Mouse (Mus musculus) adrenal gland, postnatal 25 days (tissue): ENCODE measurements around the gene Des. TPM values are rescaled to one million over a fixed set of nuclear protein-coding genes. Genes with fewer than 3 reads are reported as not detected.

Experiments
- total RNA-seq: library from RNA; stranded (reverse); gene quantifications from 2 replicates; pipeline ENCODE4 v1.2.3, GENCODE M21; 2021

The Des gene
- total RNA-seq, 1 experiment from 2014 or later, result 14.1 TPM

Other genes starting within 250 kb of the Des start
- gene Nhej1, start 235.1 kb upstream of the Des start, total RNA-seq, result 6.1 and 7.2 TPM in 2 replicates
- 0.58 and 1.0 TPM in 2 replicates for gene Slc23a3, start 226.4 kb upstream of the Des start, total RNA-seq
- 41.2 and 48.9 TPM in 2 replicates for gene Cnppd1, start 217.6 kb upstream of the Des start, total RNA-seq
- gene Retreg2, start 217.6 kb upstream of the Des start, total RNA-seq, result 88.4 and 95.4 TPM in 2 replicates
- gene Zfand2b, start 191.7 kb upstream of the Des start, total RNA-seq, result 36.0 and 39.8 TPM in 2 replicates
- 29.9 and 33.1 TPM in 2 replicates for gene Abcb6, start 179.9 kb upstream of the Des start, total RNA-seq
- 23.5 and 26.4 TPM in 2 replicates for gene Ankzf1, start 168.2 kb upstream of the Des start, total RNA-seq
- 45.3 and 50.6 TPM in 2 replicates for gene Atg9a, start 168.1 kb upstream of the Des start, total RNA-seq
- 24.2 and 28.7 TPM in 2 replicates for gene Glb1l, start 149.5 kb upstream of the Des start, total RNA-seq
- gene Stk16, start 149.5 kb upstream of the Des start, total RNA-seq, result 105 and 133 TPM in 2 replicates
- gene Tuba4a, start 140.5 kb upstream of the Des start, total RNA-seq, result 16.3 and 35.1 TPM in 2 replicates
- not detected in 2 replicates for gene A630095N17Rik, start 128.2 kb upstream of the Des start, total RNA-seq
- gene Dnajb2, start 123.9 kb upstream of the Des start, total RNA-seq, result 67.3 and 85.6 TPM in 2 replicates
- gene Ptprn, start 95.8 kb upstream of the Des start, total RNA-seq, result 41.6 and 54.3 TPM in 2 replicates
- 101 and 123 TPM in 2 replicates for gene Resp18, start 81.9 kb upstream of the Des start, total RNA-seq
- gene Dnpep, start 42.3 kb upstream of the Des start, total RNA-seq, result 91.1 and 117 TPM in 2 replicates
- gene Speg, start 15.0 kb downstream of the Des start, total RNA-seq, result 15.8 and 18.1 TPM in 2 replicates
- 78.5 and 82.3 TPM in 2 replicates for gene Gmppa, start 75.6 kb downstream of the Des start, total RNA-seq
- gene Asic4, start 90.1 kb downstream of the Des start, total RNA-seq, result 4.8 and 6.9 TPM in 2 replicates
- 46.9 and 50.1 TPM in 2 replicates for gene Chpf, start 119.0 kb downstream of the Des start, total RNA-seq
- 2.8 and 4.1 TPM in 2 replicates for gene Tmem198, start 119.2 kb downstream of the Des start, total RNA-seq
- gene Obsl1, start 146.1 kb downstream of the Des start, total RNA-seq, result 83.1 and 107 TPM in 2 replicates
- 42.4 and 44.1 TPM in 2 replicates for gene Inha, start 146.7 kb downstream of the Des start, total RNA-seq
- 19.2 and 35.4 TPM in 2 replicates for gene Stk11ip, start 161.2 kb downstream of the Des start, total RNA-seq
- 139 and 184 TPM in 2 replicates for gene Slc4a3, start 185.9 kb downstream of the Des start, total RNA-seq